Mouse (Mus musculus): ENCODE results near the gene Wfdc18.

The Wfdc18 gene

DNA sequence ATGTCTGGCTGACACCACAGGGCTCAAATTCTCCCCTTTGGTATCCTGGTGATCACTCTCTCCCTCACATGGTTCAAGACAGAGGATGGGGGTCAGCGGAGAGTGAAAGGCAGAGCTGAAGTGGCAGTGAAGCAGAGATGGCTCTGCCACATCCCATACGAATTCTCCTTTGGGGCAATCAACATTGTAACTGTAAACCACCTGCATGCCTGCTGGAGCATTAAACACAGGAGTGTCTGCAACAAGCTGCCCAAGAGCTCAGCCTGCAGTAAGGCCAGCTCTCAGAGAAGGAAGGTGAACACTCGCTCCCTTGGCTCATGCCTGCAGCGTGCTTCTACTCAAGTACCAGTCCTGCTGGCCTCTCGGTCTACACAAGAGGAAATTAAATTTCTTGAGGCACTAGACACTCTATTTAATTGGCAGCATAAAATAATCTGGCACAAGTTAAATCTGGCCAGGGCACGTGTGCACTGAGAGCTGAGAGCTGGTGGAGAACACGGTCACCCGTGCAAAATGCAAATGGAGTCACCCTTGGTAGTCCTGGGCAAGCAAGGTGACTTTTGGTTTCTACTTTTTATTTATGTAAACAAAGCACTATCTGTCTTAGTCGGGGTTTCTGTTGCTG lies 34.0 kb downstream of the Wfdc18 start:
- no peak for DNase-seq (ENCODE audit: low spot score in 2 of 2)

DNA sequence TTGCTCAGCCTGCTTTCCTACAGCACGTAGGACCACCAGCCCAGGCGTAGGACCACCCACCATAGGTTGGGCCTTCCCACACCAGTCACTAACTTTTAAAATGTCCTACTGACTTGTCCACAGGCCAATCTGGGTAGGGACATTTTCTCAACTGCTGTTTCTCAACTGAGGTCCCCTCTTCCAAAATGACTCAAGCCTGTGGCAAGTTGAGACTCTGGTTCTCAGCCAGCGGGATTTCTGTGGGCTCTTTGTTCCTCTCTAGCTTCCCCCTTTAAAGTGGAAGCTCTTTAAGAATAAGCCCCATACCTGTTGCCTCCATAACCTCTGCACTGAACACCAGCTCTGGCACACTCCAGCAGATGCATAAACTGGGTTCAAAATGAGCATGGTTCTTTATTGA lies 34.7 kb downstream of the Wfdc18 start:
- no peak for DNase-seq (ENCODE audit: low spot score in 2 of 2)

DNA sequence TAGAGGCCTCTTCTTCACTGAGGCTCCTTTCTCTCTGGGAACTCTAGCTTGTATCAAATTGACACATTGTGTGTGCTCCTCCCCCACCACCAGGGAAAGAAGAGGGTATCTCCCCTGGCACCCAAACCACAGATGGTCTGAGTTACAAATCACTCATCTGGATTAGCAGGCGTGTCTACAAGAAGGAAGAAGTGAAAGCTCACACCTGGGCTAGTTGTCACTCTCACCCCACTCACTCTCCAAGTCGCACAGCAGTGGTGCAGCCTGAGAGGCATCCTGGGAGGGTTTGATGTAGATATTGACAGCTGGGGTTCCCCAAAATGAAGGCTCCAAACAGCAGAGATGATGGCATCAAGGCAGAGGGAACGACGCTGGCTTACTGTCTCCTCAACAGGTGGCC lies 37.3 kb downstream of the Wfdc18 start:
- DNase-seq (ENCODE audit: low spot score in 2 of 2) = no peak

DNA sequence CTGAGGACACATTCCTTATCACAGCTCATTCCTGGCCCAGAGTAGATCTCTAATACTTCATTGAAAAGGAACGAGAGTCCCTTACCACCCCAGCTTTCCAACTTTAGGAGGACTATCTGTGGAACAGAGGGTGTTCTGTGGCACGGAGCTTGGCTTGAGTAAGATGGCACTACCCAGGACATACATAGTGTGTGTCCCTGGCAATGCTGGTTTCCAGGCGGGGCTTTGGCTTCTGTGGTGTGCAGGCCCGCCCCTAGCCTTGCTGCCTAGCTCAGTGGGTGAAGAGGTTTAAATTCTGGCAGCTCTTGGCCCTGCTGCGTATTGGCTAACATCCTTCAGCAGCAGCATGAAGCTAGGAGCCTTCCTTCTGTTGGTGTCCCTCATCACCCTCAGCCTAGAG lies 37.9 kb downstream of the Wfdc18 start, which contains the start of gene Wfdc21:
Wfdc21 (plus strand) TSS at position 260 of the 400 bp plus-strand sequence.
- no peak for DNase-seq (ENCODE audit: low spot score in 2 of 2)

DNA sequence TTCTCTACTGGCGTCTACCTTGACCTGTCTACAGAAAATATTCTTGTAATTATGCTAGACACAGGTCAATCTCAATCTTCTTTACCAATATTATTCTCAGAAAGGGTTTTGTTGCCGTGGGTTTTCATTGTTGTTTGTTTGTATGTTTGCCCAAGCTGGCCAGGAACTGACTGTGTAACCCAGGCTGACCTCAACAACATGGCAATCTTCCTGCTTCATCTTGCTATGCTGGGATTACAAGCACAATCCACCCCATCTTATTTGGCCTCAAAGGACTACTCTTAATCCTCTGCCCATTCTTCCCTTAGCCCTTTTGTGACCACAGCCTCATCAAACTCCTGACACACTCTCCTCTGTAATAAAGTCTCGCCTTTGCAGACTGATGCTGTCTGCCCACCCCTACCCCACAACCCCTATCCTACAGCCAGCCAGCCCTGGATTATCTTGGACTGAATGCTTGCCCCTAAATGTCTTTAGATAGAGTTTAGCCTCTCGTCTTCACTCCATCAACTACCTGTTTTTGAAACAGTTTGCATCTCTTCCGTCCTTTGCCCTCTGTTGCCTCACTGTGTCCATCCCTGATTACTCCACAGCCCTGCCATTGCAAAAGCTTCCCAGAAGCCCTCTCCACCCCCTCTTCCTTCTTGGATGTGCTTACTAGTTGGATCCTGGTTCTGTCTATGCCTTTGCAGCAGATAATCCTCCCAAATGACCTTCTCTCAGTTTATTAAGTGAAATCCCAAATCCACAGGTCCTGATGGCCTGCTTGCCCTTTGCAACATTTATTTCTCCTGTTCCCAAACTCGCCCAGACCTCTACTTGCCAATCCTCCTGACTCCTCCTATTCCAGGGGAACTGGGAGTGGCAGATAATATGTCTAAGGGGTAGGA lies 38.8 kb downstream of the Wfdc18 start:
- DNase-seq (ENCODE audit: low spot score in 2 of 2) = no peak

DNA sequence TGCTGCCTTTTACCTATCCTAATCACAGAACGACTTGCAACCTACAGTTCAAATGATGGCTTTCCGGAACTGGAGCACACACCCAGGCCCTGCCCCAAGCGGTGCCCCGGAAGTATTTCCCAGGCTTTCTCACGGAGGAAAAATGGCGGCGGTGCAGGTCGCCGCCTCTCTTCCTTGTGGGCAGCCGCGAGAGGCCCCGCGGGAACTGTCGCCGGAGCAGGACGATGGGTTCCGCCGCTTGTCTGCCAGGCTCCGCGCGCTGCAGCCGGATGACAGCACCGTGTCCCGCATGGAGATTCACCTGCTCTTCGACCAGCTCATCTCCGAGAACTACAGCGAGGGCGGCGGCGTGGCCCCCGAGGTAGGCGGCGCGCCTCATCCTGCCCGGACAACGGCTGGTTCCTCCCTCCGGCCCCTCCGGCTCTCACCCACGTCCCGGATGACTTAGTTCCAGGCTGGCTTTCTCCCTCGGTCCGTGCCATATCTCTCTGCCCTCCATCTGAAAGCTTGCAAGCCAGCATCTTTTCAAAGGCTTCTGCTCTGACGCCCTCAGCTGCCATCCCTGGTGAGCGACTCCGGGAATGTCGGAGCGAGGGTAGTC lies 44.9 kb downstream of the Wfdc18 start, which contains the start of gene Heatr6:
Heatr6 (plus strand) TSS at position 116 of the 601 bp plus-strand sequence.
- DNase-seq (ENCODE audit: low spot score in 2 of 2) = peak; percentile 78 to 79

DNA sequence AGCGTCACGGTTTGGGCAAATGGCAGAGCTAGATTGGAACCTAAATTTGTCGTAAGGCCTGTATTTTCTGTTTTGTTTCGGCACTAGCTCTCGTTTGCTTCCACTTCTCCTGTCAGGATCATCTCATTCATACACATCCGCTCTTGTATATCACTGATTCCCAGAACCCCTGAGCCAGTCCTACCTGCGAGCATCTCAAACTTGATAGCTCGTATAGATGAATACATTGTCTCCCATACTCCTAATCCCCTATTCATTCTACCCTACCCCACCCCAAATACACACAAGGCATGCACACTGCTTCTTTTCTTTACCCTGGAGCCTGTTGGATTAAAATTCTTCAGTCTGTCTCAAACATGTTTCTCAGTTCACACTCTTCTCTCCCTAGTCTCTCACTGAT lies 45.4 kb downstream of the Wfdc18 start:
- DNase-seq (ENCODE audit: low spot score in 2 of 2) = no peak

All from frontal cortex, postnatal 25 days (tissue).